10 mouse cellular contexts compared by ENCODE assay signal in genomic region chr12:79511454-79512204, GRCm38 (mm10).
DNase-seq lines count a peak whose midpoint lies in the region; ATAC-seq and TF ChIP-seq lines count a peak whose summit lies in the region.
"Had no signal": no experiment of that assay in that cellular context is flagged by ENCODE, and none has a peak within 500 bp of the region (broad histone marks: within the 10 kb centered on the region; RNA-seq: fewer than 3 reads in every experiment).

No protein-coding gene starts in this region.

- peak; percentile 85 for ATAC-seq in frontal cortex, adult (ENCODE audit: low TSS enrichment)
- ATAC-seq in limb, embryonic 15.5 days (ENCODE audit: insufficient number of reproducible peaks, low FRiP score, low TSS enrichment, low read depth), result peak; percentile 53
- 0 out of 2 replicates have a peak, but pooled peaks have one; percentile 5 for ATAC-seq in stomach, embryonic 15.5 days (ENCODE audit: insufficient read depth, low FRiP score, low read depth)
- ATAC-seq in erythroblast, adult 5-6 weeks (replicated peaks; ENCODE audit: low FRiP score, poor library complexity, severe bottlenecking), result no peak
- ATAC-seq: Patski had no signal

- H3K4me2 ChIP-seq in limb, embryonic 15.5 days, result no peak overlapping the region
- no peak overlapping the region for H3K4me2 ChIP-seq in stomach, embryonic 15.5 days

- H3K27me3 ChIP-seq in kidney, adult 2 months (replicated peaks; ENCODE audit: control insufficient read depth, insufficient read depth, low read length), result no peaks in the 10 kb centered on the region
- no peaks in the 10 kb centered on the region for H3K27me3 ChIP-seq in limb, embryonic 15.5 days
- no peaks in the 10 kb centered on the region for H3K27me3 ChIP-seq in stomach, embryonic 15.5 days (replicated peaks)
- H3K27me3 ChIP-seq: Patski had no signal

- H3K4me1 ChIP-seq in kidney, adult 2 months (ENCODE audit: control insufficient read depth, insufficient read depth, low read length), result peaks cover 18% of the 10 kb centered on the region; the same call in 1 of the 2 replicates
- H3K4me1 ChIP-seq in limb, embryonic 15.5 days, result peaks cover 32% of the 10 kb centered on the region
- H3K4me1 ChIP-seq in stomach, embryonic 15.5 days, result peaks cover 31% of the 10 kb centered on the region

- no peak for TF ChIP-seq CTCF in kidney, adult 2 months (conservative IDR thresholded peaks at IDR 0.05; ENCODE audit: insufficient read depth, insufficient read length, low read depth, low read length)

- no peak overlapping the region for H3K9ac ChIP-seq in limb, embryonic 15.5 days
- no peak overlapping the region for H3K9ac ChIP-seq in stomach, embryonic 15.5 days
- H3K9ac ChIP-seq: liver, embryonic 14.5 days had no signal

- no peak overlapping the region for H3K4me3 ChIP-seq in kidney, adult 2 months (ENCODE audit: insufficient read depth, low read depth, low read length)
- no peak overlapping the region for H3K4me3 ChIP-seq in limb, embryonic 15.5 days
- H3K4me3 ChIP-seq in stomach, embryonic 15.5 days (replicated peaks), result no peak overlapping the region

- WGBS in kidney, adult 2 months, result 68% methylated on average over 11 of the region's 11 CpGs
- WGBS in limb, embryonic 15.5 days, result 24% methylated on average over 11 of the region's 11 CpGs
- 46% methylated on average over 11 of the region's 11 CpGs for WGBS in stomach, embryonic 15.5 days

- H3K9me3 ChIP-seq in limb, embryonic 15.5 days, result no peaks in the 10 kb centered on the region
- no peaks in the 10 kb centered on the region for H3K9me3 ChIP-seq in stomach, embryonic 15.5 days

- H3K36me3 ChIP-seq in kidney, adult 2 months (ENCODE audit: control insufficient read depth, insufficient read depth, low read length), result no peaks in the 10 kb centered on the region
- H3K36me3 ChIP-seq in limb, embryonic 15.5 days, result no peaks in the 10 kb centered on the region
- H3K36me3 ChIP-seq in stomach, embryonic 15.5 days, result no peaks in the 10 kb centered on the region

- TF ChIP-seq POLR2A in kidney, adult 2 months (IDR thresholded peaks at IDR 0.05; ENCODE audit: low read depth, low read length), result no peak

- peak overlapping the region; percentile 63 for H3K27ac ChIP-seq in kidney, adult 2 months (ENCODE audit: insufficient read depth, low read depth, low read length)
- peak overlapping the region; percentile 92 for H3K27ac ChIP-seq in limb, embryonic 15.5 days
- peak overlapping the region; percentile 87 for H3K27ac ChIP-seq in stomach, embryonic 15.5 days
- H3K27ac ChIP-seq: liver, embryonic 14.5 days had no signal

- no peak for DNase-seq in kidney, adult 2 months
- DNase-seq in kidney, postnatal 14 days, result no peak
- DNase-seq in brain, adult 2 months (ENCODE audit: low read depth, low spot score), result peak; percentile 85
- DNase-seq in heart, postnatal 4 days, result peak; percentile 47

Comparison
In these comparisons a context has a peak if more than half of its experiments do, and no peak if none do; other contexts are left out.
1. DNase-seq: peak in brain, adult 2 months (single experiment) and heart, postnatal 4 days (single experiment); none in kidney, adult 2 months (single experiment) and kidney, postnatal 14 days (single experiment).
2. Peak in every context shown above with its lines, with median percentiles within 50 percentile points of each other: H3K27ac ChIP-seq.